Mouse (Mus musculus) left cerebral cortex, postnatal 25 days (tissue): ENCODE results near the gene Nosip. TPM values are rescaled to one million over a fixed set of nuclear protein-coding genes. Genes with fewer than 3 reads are reported as not detected.
A peak's percentile ranks its signal among the peaks of the same experiment; 100 is the strongest.

ENCODE experiments used
- DNase-seq, 2 experiments: peaks; one replicate each; pipeline ENCODE4 v3.0.0; 2022; ENCODE audit warnings: low spot score in 2 of 2, mixed read lengths in 1 of 2
- intact Hi-C: fragments of 180-260 bp; cut with DNase I; formaldehyde crosslinking; loops from one replicate; pipeline ENCODE4 v1.15.1; 2025
- total RNA-seq, 2 experiments: library from RNA; stranded (reverse); gene quantifications; 2 replicates each; pipeline ENCODE4 v1.2.3; 2021

Nosip gene
- total RNA-seq, 2 experiments from 2014 or later = 48.5 to 53.0 TPM

GRCm38 (mm10) chr7:45030857-45031256 lies 31.4 kb upstream of the Nosip start:
- intact Hi-C loops = no loop called here
- no peak for DNase-seq

DNA sequence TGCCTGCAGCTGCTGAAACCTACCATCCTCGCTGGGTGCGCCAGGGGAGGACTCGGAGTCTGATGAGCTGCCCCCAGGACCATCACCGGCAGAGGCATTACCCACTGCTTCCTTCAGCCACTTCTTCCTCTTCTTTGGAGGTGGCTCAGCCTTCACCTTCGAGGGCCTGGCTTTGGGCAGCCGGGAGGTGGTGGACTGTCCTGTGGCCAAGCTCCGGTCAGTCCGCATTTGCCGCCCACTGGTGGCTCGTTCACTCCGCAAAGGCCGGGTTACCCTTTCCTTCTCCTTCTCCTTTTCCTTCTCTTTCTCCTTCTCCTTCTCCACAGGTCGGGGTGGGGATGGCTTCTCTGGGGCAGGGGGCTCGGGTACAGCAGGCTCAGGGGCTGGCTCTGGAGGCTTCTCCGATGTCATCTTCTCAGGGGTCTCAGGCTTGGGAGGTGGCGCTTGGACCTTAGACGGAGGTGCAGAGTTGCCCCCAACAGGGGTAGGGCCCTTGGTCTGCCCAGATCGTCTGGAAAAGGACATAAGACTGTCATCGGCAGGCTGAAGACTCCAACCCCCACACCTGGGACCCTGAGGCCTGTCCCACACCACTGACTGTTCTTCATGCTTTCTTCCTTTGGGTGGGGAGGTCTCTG lies 28.4 kb upstream of the Nosip start:
- intact Hi-C loops = loop anchor here (2.0 kb wide), 1 partner anchor 13 kb away; no protein-coding TSS in a partner anchor
- DNase-seq = no peak

DNA sequence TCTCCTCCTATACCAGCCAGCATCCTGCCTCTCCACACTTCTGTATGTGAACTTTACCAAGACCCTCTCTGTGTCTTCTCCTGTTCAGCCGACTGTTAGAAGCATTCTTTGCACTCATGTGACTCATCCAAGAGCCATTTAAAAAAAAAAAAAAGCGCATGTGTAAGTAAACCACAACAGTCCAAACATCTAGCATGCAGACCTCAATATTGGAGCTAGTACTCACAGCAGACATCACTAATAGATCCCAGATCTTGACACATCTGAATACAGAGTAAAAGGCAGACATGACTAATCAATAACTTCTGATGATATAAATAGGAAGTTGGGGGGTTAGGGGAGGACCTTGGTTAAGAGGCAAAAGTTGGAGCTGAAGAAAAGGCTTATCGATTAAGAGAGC lies 26.6 kb upstream of the Nosip start:
- no peak for DNase-seq
- intact Hi-C loops = loop anchor here (2.0 kb wide), 1 partner anchor 15 kb away; no protein-coding TSS in a partner anchor

GRCm38 (mm10) chr7:45036702-45037101 lies 25.5 kb upstream of the Nosip start:
- no peak for DNase-seq
- intact Hi-C loops = no loop called here

GRCm38 (mm10) chr7:45037720-45038361 lies 24.4 kb upstream of the Nosip start:
- intact Hi-C loops = no loop called here

DNA sequence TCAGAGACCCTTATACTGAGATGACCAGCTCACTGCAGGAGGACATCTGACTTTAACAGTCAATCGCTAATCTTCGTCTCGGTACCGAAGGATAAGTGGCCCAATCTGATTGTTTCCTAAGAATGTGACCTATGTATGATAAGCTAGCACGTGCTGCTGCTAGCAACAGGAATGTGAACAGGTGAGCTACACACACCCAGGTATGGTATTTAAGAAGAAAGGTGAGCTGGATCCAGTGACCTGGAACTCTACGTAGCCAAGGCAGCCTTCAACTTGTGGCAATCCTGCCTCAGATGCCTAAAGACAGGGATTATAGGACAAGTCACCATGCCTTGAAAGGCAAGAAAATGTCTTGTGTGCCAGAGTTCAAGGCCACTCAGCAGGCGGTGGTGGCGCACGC lies 23.8 kb upstream of the Nosip start:
- no peak for DNase-seq
- intact Hi-C loops = no loop called here

More at GRCm38 (mm10) chr7:45037720-45038361, 24.4 kb upstream of the Nosip start:
- no peak for DNase-seq

- intact Hi-C loops = no loop called here
- DNase-seq = no peak
Measured at GRCm38 (mm10) chr7:45040851-45041250, 21.4 kb upstream of the Nosip start.

DNA sequence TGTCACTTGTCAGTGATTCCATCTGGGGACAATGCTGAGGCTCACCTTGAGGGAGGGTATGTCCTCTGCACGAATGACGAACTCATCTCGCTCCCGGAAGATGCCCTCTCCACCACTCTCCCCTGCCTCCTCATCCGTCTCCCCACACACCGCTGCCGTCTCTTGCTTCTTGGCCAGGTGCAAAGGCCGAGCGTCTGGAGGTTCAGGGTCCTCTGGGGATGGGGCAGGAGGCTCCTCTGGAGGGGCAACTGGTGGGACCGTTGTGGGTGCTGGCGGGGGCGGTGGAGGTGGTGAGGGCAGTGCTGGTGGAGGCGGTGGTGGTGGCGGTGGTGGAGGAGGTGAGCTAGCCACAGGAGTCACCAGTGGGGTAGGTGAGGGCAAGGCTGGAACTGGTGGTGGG lies 18.9 kb upstream of the Nosip start:
- DNase-seq = no peak

DNA sequence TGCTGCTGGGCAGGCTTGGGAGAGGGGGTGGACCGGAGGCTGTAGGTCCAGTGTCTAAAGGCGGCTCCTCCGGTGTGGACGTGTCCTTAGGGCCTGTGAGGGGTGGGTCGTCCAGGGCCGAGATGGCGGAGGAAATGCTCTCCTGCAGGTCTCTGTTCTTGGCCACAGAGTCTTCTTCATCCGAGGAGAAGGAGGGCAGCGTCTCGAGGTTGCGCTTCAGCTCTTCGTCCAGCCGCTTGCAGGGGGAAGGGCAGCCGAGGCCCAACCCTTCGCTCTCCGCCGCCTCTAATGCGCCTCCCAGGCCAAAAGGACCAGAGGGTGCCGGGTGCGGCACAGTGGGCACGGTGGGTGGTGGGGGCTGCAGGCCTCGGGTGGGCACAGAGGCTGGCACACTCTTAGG lies 16.5 kb upstream of the Nosip start:
- intact Hi-C loops = no loop called here

More for the DNA sequence above, 18.9 kb upstream of the Nosip start:
- intact Hi-C loops = no loop called here

GRCm38 (mm10) chr7:45046853-45047350 lies 15.3 kb upstream of the Nosip start:
- DNase-seq = no peak
- intact Hi-C loops = no loop called here

More for the DNA sequence above, 16.5 kb upstream of the Nosip start:
- DNase-seq = no peak

DNA sequence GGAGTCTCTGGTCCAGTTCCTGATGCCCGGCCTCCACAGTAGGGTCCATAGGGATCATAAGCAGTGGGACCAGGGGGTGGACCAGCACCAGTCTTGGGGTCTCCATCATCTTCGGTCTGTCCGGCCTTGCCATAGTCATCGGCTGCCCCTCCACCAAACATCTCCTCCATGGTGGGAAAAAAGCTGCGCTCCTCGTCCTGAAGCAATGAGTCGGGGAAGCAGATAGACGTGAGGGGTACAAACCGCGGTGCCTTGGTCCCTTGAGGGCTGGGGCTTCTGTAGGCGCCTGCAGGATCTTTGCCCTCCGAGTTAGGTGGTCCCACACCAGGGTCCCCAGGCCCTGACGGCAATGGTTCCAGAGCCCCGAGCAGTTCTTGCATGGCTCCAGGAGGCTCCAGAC lies 14.7 kb upstream of the Nosip start:
- intact Hi-C loops = no loop called here
- no peak for DNase-seq

DNA sequence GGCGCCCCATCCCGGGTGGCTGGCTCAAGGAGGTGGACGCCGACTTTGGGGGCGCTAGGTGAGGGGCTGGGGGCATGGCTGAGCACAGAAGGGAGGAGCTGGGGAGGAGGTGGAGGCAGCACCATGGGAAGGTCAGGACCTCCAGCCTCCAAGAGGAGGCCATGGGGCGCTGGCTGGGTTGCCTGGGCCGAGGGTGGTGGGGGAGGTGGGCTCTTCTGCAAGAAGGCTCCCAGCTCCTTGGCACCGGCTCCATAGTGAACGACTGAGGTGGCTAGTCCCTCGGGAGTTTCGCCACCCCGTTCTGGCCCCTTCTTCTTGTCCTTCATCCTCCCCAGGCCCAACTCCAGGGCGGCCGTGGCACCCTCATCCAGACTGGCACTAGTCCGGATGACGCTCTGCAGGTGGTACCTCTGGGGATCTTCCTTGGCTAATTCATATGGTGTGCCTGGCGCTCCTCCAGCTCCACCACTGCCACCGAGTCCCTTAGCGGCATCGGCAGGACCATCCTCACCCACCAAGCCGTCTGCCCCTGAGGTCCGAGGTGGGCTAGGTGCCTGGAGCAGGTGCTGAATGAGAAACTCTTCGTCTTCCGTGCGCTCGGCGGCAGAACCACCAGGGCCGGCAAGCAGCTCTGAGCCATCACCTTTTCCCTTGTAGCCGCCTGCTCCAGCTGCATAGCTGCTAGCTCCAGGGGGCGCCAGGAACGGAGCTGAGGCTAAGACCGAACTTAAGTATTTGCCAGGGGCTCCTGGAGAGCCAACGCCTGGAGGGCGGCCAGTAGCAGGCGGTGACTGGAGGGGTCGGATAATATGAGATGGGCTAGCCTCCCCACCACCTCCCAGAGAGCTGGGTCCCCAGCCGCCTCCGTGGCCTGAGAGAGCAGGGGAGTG lies 14.0 kb upstream of the Nosip start:
- intact Hi-C loops = no loop called here
- no peak for DNase-seq

DNA sequence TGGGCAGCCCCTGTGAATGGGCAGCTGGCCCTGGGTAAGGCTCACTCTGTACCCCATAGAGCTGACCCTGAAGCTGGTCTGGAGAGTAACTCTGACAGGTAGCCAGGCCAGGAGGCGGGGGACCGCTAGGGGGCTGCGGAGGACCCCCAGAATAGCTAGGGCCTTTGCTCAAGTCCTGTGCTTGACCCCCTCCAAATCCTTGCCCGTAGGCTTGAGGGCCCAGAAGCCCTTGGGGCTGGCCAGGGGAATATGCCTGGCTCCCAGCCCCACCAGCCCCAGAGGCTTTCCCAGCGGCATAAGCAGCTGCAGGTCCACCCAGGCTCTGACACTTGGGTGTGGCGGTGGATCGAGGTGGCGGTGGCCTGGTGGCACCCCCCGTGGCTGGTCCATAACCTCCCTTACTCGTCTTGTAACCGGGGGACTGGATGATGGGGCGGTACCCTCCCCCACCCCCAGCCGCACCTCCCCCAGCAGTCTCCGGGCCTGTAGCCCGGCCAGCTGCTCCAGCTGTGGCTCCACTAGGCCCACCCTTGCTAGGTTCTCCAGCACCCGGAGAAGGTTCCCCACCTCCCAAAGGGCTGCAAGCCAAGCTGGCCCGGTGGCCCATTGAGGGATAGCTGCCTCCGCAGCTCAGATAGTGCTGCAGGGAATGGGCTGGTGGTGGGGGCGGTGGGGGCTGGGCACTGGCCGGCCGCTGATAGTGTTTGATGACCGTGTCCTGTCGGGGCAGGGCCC lies 13.1 kb upstream of the Nosip start:
- no peak for DNase-seq
- intact Hi-C loops = no loop called here

DNA sequence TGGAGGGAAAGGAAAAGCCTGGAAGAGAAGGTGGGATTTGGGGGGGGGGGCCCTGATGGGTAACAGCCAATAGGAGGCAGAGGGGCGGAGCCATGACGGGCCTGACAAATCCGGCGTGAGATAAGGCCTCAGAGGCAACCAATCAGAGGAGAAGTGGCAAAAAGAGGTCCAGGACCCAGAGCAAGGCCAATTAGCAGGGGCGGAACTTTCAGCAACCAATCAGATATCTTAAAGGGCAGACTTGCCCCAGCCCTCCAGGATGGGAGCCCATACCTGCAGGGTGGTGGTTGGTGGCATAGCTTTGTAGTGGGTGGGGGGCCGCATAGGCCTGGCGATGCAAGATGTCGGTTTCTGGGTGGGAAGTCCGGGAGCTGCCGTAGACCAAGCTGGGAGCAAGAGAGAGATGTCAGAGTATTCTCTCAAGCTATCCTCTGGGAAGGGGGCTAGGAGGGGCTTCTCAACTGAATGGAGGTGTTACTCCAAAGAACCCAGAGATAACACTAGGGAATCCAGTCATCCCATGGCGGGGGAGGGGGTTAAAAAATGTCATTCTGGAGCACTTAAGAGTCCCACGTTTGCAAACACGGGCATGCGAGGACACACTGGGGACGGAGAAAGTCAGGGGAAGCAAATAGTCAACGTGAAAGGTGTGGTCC lies 11.2 kb upstream of the Nosip start:
- intact Hi-C loops = no loop called here
- DNase-seq = peak; percentile 57 to 80

- intact Hi-C loops = no loop called here
- no peak for DNase-seq
Measured at GRCm38 (mm10) chr7:45051601-45051974, 10.6 kb upstream of the Nosip start.

DNA sequence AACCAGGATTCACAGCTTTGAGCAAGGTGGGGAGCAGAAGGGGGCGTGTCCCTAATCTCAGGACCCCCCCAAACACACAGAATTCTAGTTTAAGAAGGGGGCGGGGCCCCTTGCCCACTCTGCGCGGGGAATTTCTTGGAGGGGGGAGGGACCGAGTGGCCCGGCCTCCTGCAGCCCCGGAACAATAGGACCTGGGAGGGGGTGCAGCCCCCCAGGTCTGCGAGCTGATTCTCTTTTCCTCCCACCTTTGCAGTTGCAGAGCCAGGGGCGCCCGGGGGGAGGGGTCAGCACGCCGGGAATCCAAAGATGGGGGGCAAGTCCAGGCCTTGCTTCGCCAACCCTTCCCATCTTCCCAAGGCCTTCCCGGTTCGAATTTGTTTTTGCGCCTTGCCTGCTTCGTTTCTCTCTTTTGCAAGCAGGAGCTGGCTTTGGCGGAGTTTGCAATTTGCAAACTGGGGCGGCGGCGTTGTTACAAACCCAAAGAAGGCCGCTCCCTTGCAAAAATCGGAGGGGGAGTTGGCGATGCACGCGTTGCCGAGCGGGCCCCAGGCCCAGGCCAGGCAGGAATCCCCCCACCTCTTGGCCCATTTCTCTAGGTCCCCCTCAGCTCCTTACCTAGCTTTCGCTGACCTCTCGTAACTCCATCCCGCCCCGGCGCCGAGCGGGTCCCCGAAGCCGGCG lies 9.9 kb upstream of the Nosip start:
- intact Hi-C loops = no loop called here
- peak; percentile 50 to 67 for DNase-seq

- intact Hi-C loops = loop anchor here (1.0 kb wide), 1 partner anchor 35 kb away; the partner anchor contains the start of gene Rras
- DNase-seq = no peak
Measured at GRCm38 (mm10) chr7:45052862-45053116, 9.4 kb upstream of the Nosip start, which contains the start of gene Prr12. TSS of gene Prr12 (minus strand) at chr7:45052881.

GRCm38 (mm10) chr7:45053117-45053930 lies 8.9 kb upstream of the Nosip start:
- intact Hi-C loops = loop anchor here (1.0 kb wide), 1 partner anchor 36 kb away; the partner anchor contains the start of gene Rras
- DNase-seq = peak; percentile 69 to 73
